Mouse (Mus musculus) lung, adult 2 months (tissue): Measurements from ENCODE around the gene S100pbp.

Source experiments
- CTCF ChIP-seq: fragments of 200-500 bp; IDR thresholded peaks from 2 replicates; pipeline ENCODE4 v1.5.1; 2011; ENCODE audit warnings: mild to moderate bottlenecking, low read length, control low read depth; ENCODE audit not compliant: insufficient read depth
- POLR2A ChIP-seq: fragments of 200-500 bp; IDR thresholded peaks from 2 replicates; pipeline ENCODE4 v1.6.1; 2011; ENCODE audit warnings: low read depth, mild to moderate bottlenecking, control low read depth, low read length, borderline replicate concordance; ENCODE audit errors: extremely low read depth

DNA sequence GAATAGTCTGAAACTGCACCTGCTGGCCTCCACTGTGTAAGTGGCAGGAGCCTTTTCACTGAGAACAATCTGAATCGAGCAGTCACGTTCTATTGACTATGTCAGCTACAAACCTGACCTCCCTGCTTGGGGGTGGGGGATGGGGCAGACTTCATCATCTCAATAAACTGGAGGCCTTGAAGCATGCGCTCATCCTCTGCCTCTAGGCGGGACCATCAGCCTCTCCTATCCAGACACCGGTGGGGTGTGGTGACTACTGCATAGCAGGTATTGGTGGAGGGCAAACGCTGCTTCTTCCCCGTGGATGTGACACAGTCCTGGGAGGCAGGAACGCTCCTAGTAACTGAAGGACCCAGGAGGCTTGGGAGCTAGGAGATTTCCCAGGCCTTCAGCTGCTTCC is 41.4 kb upstream of the S100pbp start:
- TF ChIP-seq CTCF (no peak), POLR2A (no peak)
